Mouse (Mus musculus) intestine, postnatal 0 days (tissue): ENCODE results near the gene Snx32. TPM values are rescaled to one million over a fixed set of nuclear protein-coding genes. Genes with fewer than 3 reads are reported as not detected.

Experiments
- ATAC-seq: fragments of 200-750 bp; cut with Nextera tagmentation; 2 replicates; pipeline ENCODE4 v1.8.0; 2017; ENCODE audit warnings: mild to moderate bottlenecking, moderate TSS enrichment, moderate library complexity
- H3K27ac ChIP-seq: fragments of 300-500 bp; sonication (generic); 2 replicates; pipeline ENCODE4 v1.5.1; 2014; ENCODE audit warnings: mild to moderate bottlenecking, low read depth, low read length, moderate library complexity
- H3K27me3 ChIP-seq: fragments of 300-500 bp; sonication (generic); replicated peaks from 2 replicates; pipeline ENCODE4 v1.6.1; 2014; ENCODE audit warnings: low read length, mixed read lengths; ENCODE audit not compliant: control insufficient read depth, insufficient read depth
- H3K36me3 ChIP-seq: fragments of 300-500 bp; sonication (generic); 2 replicates; pipeline ENCODE4 v1.6.1; 2014; ENCODE audit warnings: mild to moderate bottlenecking, moderate library complexity; ENCODE audit not compliant: control insufficient read depth, insufficient read depth
- H3K4me1 ChIP-seq: fragments of 300-500 bp; sonication (generic); replicated peaks from 2 replicates; pipeline ENCODE4 v1.6.1; 2014; ENCODE audit warnings: antibody characterized with exemption, low read length, mixed read lengths; ENCODE audit not compliant: control insufficient read depth, insufficient read depth
- H3K4me2 ChIP-seq: fragments of 300-500 bp; sonication (generic); replicated peaks from 2 replicates; pipeline ENCODE4 v1.6.1; 2014; ENCODE audit warnings: low read depth, mild to moderate bottlenecking, moderate library complexity
- H3K4me3 ChIP-seq: fragments of 300-500 bp; sonication (generic); 2 replicates; pipeline ENCODE4 v1.5.1; 2014; ENCODE audit warnings: low read depth, low read length
- H3K9ac ChIP-seq: fragments of 300-500 bp; sonication (generic); 2 replicates; pipeline ENCODE4 v1.6.1; 2014; ENCODE audit warnings: mild to moderate bottlenecking, low read depth, low read length
- H3K9me3 ChIP-seq: fragments of 300-500 bp; sonication (generic); 2 replicates; pipeline ENCODE4 v1.6.1; 2016; ENCODE audit warnings: mixed run types; ENCODE audit not compliant: control insufficient read depth
- CTCF ChIP-seq: sonication (generic); IDR thresholded peaks from 2 replicates; pipeline ENCODE4 v1.5.1; 2016; ENCODE audit warnings: low read depth, mild to moderate bottlenecking, control low read depth, antibody characterized with exemption, moderate library complexity
- WGBS: fragments of 180-500 bp; shearing (Covaris S2); extraction: QIAGEN DNeasy Blood & Tissue Kit; methylation state at CpG from one replicate; pipeline ENCODE4 v1.1.7; 2014; 5-methylcytosine and 5-hydroxymethylcytosine counted together
- polyA plus RNA-seq: library from polyadenylated mRNA; unstranded; fragments of >200 nt; fragmentation: Nextera tagmentation; extraction: Ambion mirVana; gene quantifications from 2 replicates; pipeline ENCODE4 v1.2.1, GENCODE M21; 2015

Snx32 gene
- polyA plus RNA-seq, 1 experiment from 2014 or later = 3.8 TPM

GRCm38 (mm10) chr19:5473720-5474119 is 36.6 kb downstream of the Snx32 start, which contains the start of gene Efemp2:
Gene Efemp2, plus strand, starts transcription at chr19:5473954.
- 2% methylated on average over 22 of the region's 22 CpGs for WGBS
- peak; percentile 51; the same call in 1 of the 2 replicates for ATAC-seq
- H3K27me3 ChIP-seq = no peaks in the 10 kb centered on the region
- H3K4me2 ChIP-seq = peak within 1 kb of the TSS; percentile 93
- H3K4me3 ChIP-seq = peak within 1 kb of the TSS; percentile 54
- H3K36me3 ChIP-seq = peaks cover 3% of the 10 kb centered on the region; the same call in 1 of the 2 replicates
- 0 out of 2 replicates have a peak, but pooled peaks have one; percentile 9 for TF ChIP-seq CTCF
- no peaks in the 10 kb centered on the region for H3K4me1 ChIP-seq
- peak within 1 kb of the TSS; percentile 75 for H3K9ac ChIP-seq
- peak within 1 kb of the TSS; percentile 74 for H3K27ac ChIP-seq
- H3K9me3 ChIP-seq = no peaks in the 10 kb centered on the region

GRCm38 (mm10) chr19:5472857-5473256 is 37.5 kb downstream of the Snx32 start:
- H3K4me2 ChIP-seq = no peak overlapping the region
- peak; percentile 53 for TF ChIP-seq CTCF
- peaks cover 3% of the 10 kb centered on the region; the same call in 1 of the 2 replicates for H3K36me3 ChIP-seq

GRCm38 (mm10) chr19:5471846-5472245 is 38.5 kb downstream of the Snx32 start:
- no peak overlapping the region for H3K27ac ChIP-seq
- H3K27me3 ChIP-seq = no peaks in the 10 kb centered on the region
- H3K4me1 ChIP-seq = no peaks in the 10 kb centered on the region
- TF ChIP-seq CTCF = no peak
- no peak overlapping the region for H3K4me3 ChIP-seq
- H3K9ac ChIP-seq = no peak overlapping the region
- no peak overlapping the region for H3K4me2 ChIP-seq
- no peak for ATAC-seq
- 60% methylated on average over 5 of the region's 5 CpGs for WGBS
- no peaks in the 10 kb centered on the region for H3K9me3 ChIP-seq
- H3K36me3 ChIP-seq = peaks cover 10% of the 10 kb centered on the region; the same call in 1 of the 2 replicates

More at GRCm38 (mm10) chr19:5472857-5473256, 37.5 kb downstream of the Snx32 start:
- 78% methylated on average over 3 of the region's 3 CpGs for WGBS
- H3K9me3 ChIP-seq = no peaks in the 10 kb centered on the region
- no peak overlapping the region for H3K4me3 ChIP-seq
- H3K27ac ChIP-seq = no peak overlapping the region
- no peaks in the 10 kb centered on the region for H3K27me3 ChIP-seq
- H3K9ac ChIP-seq = no peak overlapping the region
- ATAC-seq = no peak
- H3K4me1 ChIP-seq = no peaks in the 10 kb centered on the region

- Histone ChIP-seq H3K9me3 (no peaks in the 10 kb centered on the region), H3K4me3 (no peak within 1 kb of the TSS), H3K27me3 (no peaks in the 10 kb centered on the region), H3K4me2 (no peak within 1 kb of the TSS), H3K4me1 (no peaks in the 10 kb centered on the region), H3K9ac (no peak within 1 kb of the TSS), H3K36me3 (peaks cover 42% of the 10 kb centered on the region), H3K27ac (no peak within 1 kb of the TSS)
- ATAC-seq = no peak
- TF ChIP-seq CTCF = no peak
- 47% methylated on average over 5 of the region's 5 CpGs for WGBS
Observed at GRCm38 (mm10) chr19:5468374-5468773, 42.0 kb downstream of the Snx32 start, which contains the start of gene Ctsw. Gene Ctsw, minus strand, starts transcription at chr19:5468507.

GRCm38 (mm10) chr19:5466916-5467500 is 43.3 kb downstream of the Snx32 start:
- Histone ChIP-seq H3K4me1 (no peaks in the 10 kb centered on the region), H3K4me2 (no peak overlapping the region), H3K4me3 (no peak overlapping the region), H3K27me3 (no peaks in the 10 kb centered on the region), H3K9ac (no peak overlapping the region), H3K27ac (no peak overlapping the region), H3K9me3 (no peaks in the 10 kb centered on the region), H3K36me3 (peaks cover 53% of the 10 kb centered on the region)
- ATAC-seq = no peak
- no peak for TF ChIP-seq CTCF
- 90% methylated on average over 6 of the region's 6 CpGs for WGBS

GRCm38 (mm10) chr19:5465037-5465436 is 45.3 kb downstream of the Snx32 start:
- no peak for TF ChIP-seq CTCF
- Histone ChIP-seq H3K4me2 (no peak overlapping the region), H3K27me3 (no peaks in the 10 kb centered on the region), H3K9ac (no peak overlapping the region), H3K4me3 (no peak overlapping the region), H3K36me3 (peaks cover 53% of the 10 kb centered on the region), H3K9me3 (no peaks in the 10 kb centered on the region), H3K4me1 (peaks cover 2% of the 10 kb centered on the region; the same call in 1 of the 2 replicates), H3K27ac (no peak overlapping the region)
- ATAC-seq = no peak
- WGBS = 98% methylated on average over 8 of the region's 8 CpGs
